Mouse (Mus musculus) heart, adult 2 months (tissue): ENCODE data around the gene Anxa2. TPM values are rescaled to one million over a fixed set of nuclear protein-coding genes. Genes with fewer than 3 reads are reported as not detected.

Experiments
- DNase-seq, 2 experiments: peaks; one replicate each; pipeline ENCODE4 v3.0.0; 2021
- H3K27ac ChIP-seq: fragments of 200-600 bp; 2 replicates; pipeline ENCODE4 v1.8.1; 2022
- H3K27me3 ChIP-seq: fragments of 200-500 bp; 2 replicates; pipeline ENCODE4 v1.6.1; 2012; ENCODE audit warnings: mild to moderate bottlenecking, low read length, inconsistent platforms, mixed read lengths; ENCODE audit not compliant: control insufficient read depth, insufficient read depth
- H3K36me3 ChIP-seq: fragments of 200-500 bp; 2 replicates; pipeline ENCODE4 v1.6.1; 2012; ENCODE audit warnings: low read length, inconsistent platforms; ENCODE audit not compliant: control insufficient read depth, insufficient read depth
- H3K4me1 ChIP-seq: fragments of 200-500 bp; 2 replicates; pipeline ENCODE4 v1.6.1; 2011; ENCODE audit warnings: low read length; ENCODE audit not compliant: control insufficient read depth, insufficient read depth
- H3K4me3 ChIP-seq: fragments of 200-600 bp; 2 replicates; pipeline ENCODE4 v1.8.1; 2022
- H3K79me2 ChIP-seq: fragments of 200-500 bp; replicated peaks from 2 replicates; pipeline ENCODE4 v1.6.1; 2012; ENCODE audit warnings: mild to moderate bottlenecking, inconsistent platforms, low read length, moderate library complexity, mixed read lengths; ENCODE audit not compliant: control insufficient read depth, insufficient read depth
- H3K9ac ChIP-seq: fragments of 200-500 bp; 2 replicates; pipeline ENCODE4 v1.6.1; 2012; ENCODE audit warnings: low read depth, mild to moderate bottlenecking, control low read depth, inconsistent platforms, low read length, mixed read lengths
- CTCF ChIP-seq: fragments of 200-600 bp; IDR thresholded peaks from 2 replicates; pipeline ENCODE4 v1.8.1; 2022; ENCODE audit warnings: antibody characterized with exemption, mild to moderate bottlenecking, moderate library complexity
- EP300 ChIP-seq: fragments of 200-500 bp; IDR thresholded peaks from 2 replicates; pipeline ENCODE4 v1.6.1; 2011; ENCODE audit warnings: low read depth, low read length, control low read depth; ENCODE audit not compliant: insufficient read depth
- POLR2A ChIP-seq: fragments of 200-500 bp; IDR thresholded peaks from 2 replicates; pipeline ENCODE4 v1.6.1; 2011; ENCODE audit warnings: mild to moderate bottlenecking, low read depth, low read length, control low read depth; ENCODE audit not compliant: insufficient read depth
- WGBS: fragments of 180-500 bp; shearing (Covaris S2); methylation state at CpG from one replicate; pipeline ENCODE4 v1.1.7; 2018; 5-methylcytosine and 5-hydroxymethylcytosine counted together
- intact Hi-C: fragments of 180-260 bp; cut with DNase I; formaldehyde crosslinking; loops from one replicate; pipeline ENCODE4 v1.15.1; 2025
- polyA plus RNA-seq: library from polyadenylated mRNA; depleted of rRNA; stranded (reverse); fragments of >200 nt; gene quantifications from 2 replicates; pipeline ENCODE4 v1.2.3, GENCODE M21; 2012
- total RNA-seq, 2 experiments: library from RNA; stranded (reverse); gene quantifications; 2 replicates each; pipeline ENCODE4 v1.2.3; 2021

Gene Anxa2
- total and polyA plus RNA-seq, 3 experiments: 59.7 to 97.4 (median 72.5) TPM

- 36% methylated on average over 11 of the region's 11 CpGs for WGBS
- DNase-seq: no peak
- Histone ChIP-seq H3K27ac (no peak overlapping the region), H3K36me3 (no peaks in the 10 kb centered on the region), H3K27me3 (no peaks in the 10 kb centered on the region), H3K9ac (no peak overlapping the region), H3K4me3 (no peak overlapping the region), H3K79me2 (no peaks in the 10 kb centered on the region), H3K4me1 (no peaks in the 10 kb centered on the region)
- TF ChIP-seq CTCF (no peak), EP300 (no peak), POLR2A (no peak)
- intact Hi-C loops: loop anchor here (5.0 kb wide), 2 partner anchors 480 to 570 kb away; partner anchors contain the start of gene Bnip2
Measured at GRCm38 (mm10) chr9:69507206-69507605, 53.8 kb downstream of the Anxa2 start.

DNA sequence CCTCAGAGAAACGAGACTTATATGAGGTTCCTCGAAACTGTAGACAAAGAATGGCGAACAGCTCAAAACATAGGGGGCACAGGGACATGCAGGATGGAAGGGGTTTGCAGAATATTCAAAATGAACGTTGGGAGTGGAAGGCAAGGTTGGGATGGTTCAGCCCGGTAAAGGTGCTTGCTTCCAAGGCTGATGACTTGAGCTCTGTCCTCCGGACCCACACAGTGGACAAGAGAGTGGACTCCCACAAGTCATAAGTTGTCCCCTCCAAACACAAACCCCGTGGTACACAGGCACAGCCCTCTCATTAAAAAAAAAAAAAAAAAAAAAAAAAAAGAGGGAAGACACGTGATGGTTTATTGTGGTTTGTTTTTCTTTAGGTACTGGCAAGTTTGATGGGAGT lies 54.6 kb downstream of the Anxa2 start:
- Histone ChIP-seq H3K27me3 (no peaks in the 10 kb centered on the region), H3K4me1 (no peaks in the 10 kb centered on the region), H3K9ac (no peak overlapping the region), H3K27ac (no peak overlapping the region), H3K79me2 (no peaks in the 10 kb centered on the region), H3K4me3 (no peak overlapping the region), H3K36me3 (no peaks in the 10 kb centered on the region)
- no peak for DNase-seq
- WGBS: 69% methylated on average over 8 of the region's 8 CpGs
- intact Hi-C loops: loop anchor here (5.0 kb wide), 2 partner anchors 479 to 569 kb away; partner anchors contain the start of gene Bnip2
- TF ChIP-seq EP300 (no peak), CTCF (no peak), POLR2A (no peak)

GRCm38 (mm10) chr9:69511881-69512590 lies 58.6 kb downstream of the Anxa2 start:
- no peak for DNase-seq
- no peaks in the 10 kb centered on the region for H3K27me3 ChIP-seq
- WGBS: 47% methylated on average over 11 of the region's 11 CpGs
- no peak for TF ChIP-seq CTCF
- TF ChIP-seq EP300: no peak
- no peak for TF ChIP-seq POLR2A
- H3K4me1 ChIP-seq: no peaks in the 10 kb centered on the region
- H3K9ac ChIP-seq: no peak overlapping the region
- no peaks in the 10 kb centered on the region for H3K36me3 ChIP-seq
- intact Hi-C loops: no loop called here
- H3K79me2 ChIP-seq: no peaks in the 10 kb centered on the region
- no peak overlapping the region for H3K4me3 ChIP-seq
- no peak overlapping the region for H3K27ac ChIP-seq

- Histone ChIP-seq H3K27me3 (no peaks in the 10 kb centered on the region), H3K4me3 (no peak overlapping the region), H3K27ac (no peak overlapping the region), H3K9ac (no peak overlapping the region), H3K36me3 (no peaks in the 10 kb centered on the region), H3K4me1 (no peaks in the 10 kb centered on the region), H3K79me2 (no peaks in the 10 kb centered on the region)
- WGBS: 91% methylated on average over 1 of the region's 1 CpGs
- no peak for TF ChIP-seq EP300
- no peak for TF ChIP-seq POLR2A
- TF ChIP-seq CTCF: no peak
- DNase-seq: no peak
- intact Hi-C loops: no loop called here
Measured at GRCm38 (mm10) chr9:69512726-69513125, 59.3 kb downstream of the Anxa2 start.

DNA sequence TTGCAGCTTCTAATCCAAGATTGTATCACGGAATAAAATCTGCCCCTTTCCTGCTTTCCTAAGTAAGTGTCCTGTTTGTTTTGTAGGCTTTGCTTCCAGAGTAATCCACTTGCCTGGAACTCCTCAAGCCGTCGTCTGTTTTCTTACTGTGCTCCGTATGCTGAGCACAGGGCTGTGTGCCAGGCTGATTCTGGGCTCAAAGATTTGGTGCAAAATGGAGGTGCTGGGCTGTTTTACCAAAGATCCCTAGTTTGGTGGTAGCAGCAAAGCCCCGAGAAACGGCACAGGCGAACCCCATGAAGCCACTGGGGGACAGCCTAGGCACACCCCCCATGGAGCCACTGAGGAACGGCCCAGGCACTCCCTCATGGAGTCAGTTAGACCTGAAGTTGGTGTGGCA lies 60.8 kb downstream of the Anxa2 start:
- H3K4me3 ChIP-seq: no peak overlapping the region
- no peaks in the 10 kb centered on the region for H3K79me2 ChIP-seq
- no peaks in the 10 kb centered on the region for H3K27me3 ChIP-seq
- intact Hi-C loops: no loop called here
- no peak for TF ChIP-seq CTCF
- TF ChIP-seq POLR2A: no peak
- TF ChIP-seq EP300: no peak
- H3K36me3 ChIP-seq: no peaks in the 10 kb centered on the region
- H3K4me1 ChIP-seq: no peaks in the 10 kb centered on the region
- DNase-seq: no peak
- no peak overlapping the region for H3K27ac ChIP-seq
- 55% methylated on average over 8 of the region's 8 CpGs for WGBS
- no peak overlapping the region for H3K9ac ChIP-seq

DNA sequence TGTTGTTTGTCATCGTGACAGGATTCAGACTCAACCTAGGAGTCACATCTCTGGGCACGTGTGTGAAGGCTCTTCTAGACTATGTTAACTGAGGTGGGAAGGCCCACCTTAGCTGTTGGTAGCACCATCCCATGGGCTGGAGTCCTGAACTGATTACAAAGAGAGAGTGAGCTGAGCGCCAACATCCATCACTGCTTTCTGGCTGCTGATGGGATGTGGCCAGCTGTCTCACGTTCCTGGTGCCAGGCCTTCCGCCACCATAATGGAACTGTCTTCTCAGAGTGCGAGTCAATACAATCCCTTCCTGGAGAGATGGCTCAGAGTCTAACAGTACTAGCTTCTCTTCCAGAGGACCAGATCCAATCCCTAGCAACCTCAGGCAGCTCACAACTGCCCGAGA lies 62.0 kb downstream of the Anxa2 start:
- Histone ChIP-seq H3K4me1 (no peaks in the 10 kb centered on the region), H3K27ac (no peak overlapping the region), H3K27me3 (no peaks in the 10 kb centered on the region), H3K4me3 (no peak overlapping the region), H3K79me2 (no peaks in the 10 kb centered on the region), H3K9ac (no peak overlapping the region), H3K36me3 (no peaks in the 10 kb centered on the region)
- 89% methylated on average over 7 of the region's 7 CpGs for WGBS
- no peak for TF ChIP-seq POLR2A
- no peak for TF ChIP-seq EP300
- no peak for TF ChIP-seq CTCF
- no peak for DNase-seq
- intact Hi-C loops: no loop called here
